Mouse (Mus musculus) urinary bladder, adult 18-20 months (tissue): ENCODE data around the gene Stat4.

Source experiments
- DNase-seq, 2 experiments: peaks; one replicate each; pipeline ENCODE4 v3.0.0; 2022; ENCODE audit warnings: low spot score in 2 of 2, mixed read lengths in 2 of 2

Gene Stat4

DNA sequence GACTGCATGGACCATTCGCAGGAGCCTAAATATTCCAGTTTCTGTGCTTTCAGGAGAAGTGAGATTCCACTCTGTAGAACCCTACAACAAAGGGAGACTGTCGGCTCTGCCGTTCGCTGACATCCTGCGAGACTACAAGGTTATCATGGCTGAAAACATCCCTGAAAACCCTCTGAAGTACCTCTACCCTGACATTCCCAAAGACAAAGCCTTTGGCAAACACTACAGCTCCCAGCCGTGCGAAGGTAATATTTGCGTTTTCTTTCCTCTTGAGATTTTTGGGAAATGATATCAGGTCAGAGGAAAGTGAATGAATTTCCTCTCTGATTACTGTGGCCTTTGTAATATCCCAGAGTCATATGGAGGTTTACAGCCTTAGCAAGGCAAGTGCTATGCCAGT is 115.8 kb downstream of the Stat4 start:
- DNase-seq = no peak

DNA sequence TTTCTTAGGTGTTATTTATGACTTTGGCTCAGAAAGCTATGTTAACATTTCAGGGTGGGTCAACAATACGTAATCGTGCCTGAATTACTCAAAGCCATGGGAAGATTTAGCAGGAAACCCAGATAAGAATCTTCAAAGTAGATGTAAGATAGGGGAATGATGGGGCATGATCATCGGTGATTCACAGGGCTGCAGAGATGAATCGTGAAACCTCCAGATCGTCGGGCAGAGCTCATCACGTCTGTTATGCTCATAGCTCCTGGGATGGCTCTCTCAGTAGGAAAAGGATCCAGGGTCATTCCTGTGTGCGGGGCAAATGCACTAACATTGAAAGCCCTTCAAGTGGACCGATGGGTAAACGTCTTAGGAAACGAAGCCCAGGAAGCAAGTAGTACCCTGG is 120.3 kb downstream of the Stat4 start:
- DNase-seq = no peak

DNA sequence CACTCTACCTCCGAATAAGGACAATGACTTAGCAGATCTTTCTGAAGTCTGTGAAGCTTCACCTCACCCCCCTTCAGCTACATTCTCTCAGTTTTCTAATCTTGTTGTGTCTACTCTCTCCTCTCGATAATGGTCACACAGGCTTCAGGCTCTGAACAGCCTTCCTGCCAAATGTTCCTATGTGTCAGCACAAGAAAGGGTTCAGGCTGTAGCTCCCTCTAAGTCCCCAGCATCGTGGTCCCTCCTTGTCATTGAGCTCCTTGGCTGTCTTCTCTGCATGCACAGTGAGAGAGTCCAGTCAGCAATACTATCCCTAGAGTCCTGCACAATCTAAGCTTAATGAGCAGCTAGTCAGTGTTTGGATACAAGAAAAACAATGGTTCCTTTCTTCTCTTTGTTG is 124.3 kb downstream of the Stat4 start:
- DNase-seq = no peak

GRCm38 (mm10) chr1:52112301-52112700 is 125.4 kb downstream of the Stat4 start:
- DNase-seq = no peak

DNA sequence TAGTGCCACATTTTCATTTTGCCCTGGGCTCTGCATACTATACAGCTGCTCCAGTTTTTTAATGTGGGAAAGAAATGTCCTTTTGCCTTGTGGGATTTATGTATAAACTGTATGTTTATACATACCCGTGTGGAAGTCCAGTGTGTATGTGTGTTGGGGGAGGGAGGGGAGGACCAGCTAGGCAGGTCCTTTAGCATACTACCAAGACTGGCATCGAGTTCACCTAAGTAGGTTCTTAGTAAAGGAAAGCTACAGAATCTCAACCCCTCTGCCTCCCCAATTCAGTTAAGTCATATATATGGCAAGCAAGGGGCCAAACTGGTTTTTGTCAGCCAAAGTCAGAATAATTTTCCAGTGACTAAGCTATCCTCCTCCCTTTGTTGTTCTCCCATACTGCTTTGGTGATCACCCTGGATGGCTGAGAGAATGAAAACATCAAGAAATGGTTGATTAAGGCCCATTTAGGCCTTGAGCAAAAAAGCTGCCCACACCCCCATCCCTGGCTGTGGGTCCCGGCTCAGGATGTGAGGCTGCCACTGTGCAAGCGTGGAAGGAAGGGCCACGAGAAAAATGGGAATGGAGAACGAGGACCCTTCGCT is 126.2 kb downstream of the Stat4 start:
- no peak for DNase-seq

DNA sequence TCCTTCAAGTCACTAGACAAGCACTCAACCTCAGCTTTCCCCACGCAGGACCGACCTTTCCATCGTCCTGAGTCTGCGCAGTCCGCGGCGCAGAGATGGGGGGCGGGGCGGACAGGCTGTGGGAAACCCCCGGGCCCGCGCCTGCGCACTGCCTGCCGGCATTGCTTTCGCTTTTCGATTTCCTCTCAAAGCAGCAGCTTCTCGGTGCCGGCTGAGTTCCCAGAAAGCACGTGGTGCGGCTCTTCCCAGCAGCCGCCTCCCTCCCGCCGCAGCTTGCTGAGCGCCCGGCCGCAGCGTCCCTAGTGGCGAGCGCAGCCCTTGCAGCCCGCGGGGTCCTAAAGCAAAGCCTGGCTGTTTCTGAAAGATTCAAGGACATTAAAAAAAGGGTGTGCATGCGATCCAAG is 126.7 kb downstream of the Stat4 start:
- peak; percentile 96 to 97 for DNase-seq

DNA sequence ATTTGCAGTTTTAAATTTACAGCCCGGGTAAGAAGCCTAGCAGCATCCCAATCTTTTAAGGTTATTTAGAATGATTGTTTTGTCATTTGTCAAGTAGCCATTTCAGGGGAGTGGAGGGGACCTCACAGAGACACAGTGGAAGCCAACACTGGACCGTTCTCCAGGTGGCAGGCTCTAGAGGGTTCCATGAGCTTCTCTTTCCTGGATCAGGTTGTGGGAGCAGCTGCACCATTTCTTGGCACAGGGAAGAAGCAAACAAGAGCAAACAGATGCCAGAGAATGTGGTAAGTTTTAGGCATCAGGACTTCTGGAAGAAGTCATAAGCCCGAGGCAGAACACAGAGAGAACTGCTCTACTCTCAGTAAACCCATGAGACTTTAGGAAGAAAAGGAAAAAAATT is 129.5 kb downstream of the Stat4 start:
- no peak for DNase-seq

DNA sequence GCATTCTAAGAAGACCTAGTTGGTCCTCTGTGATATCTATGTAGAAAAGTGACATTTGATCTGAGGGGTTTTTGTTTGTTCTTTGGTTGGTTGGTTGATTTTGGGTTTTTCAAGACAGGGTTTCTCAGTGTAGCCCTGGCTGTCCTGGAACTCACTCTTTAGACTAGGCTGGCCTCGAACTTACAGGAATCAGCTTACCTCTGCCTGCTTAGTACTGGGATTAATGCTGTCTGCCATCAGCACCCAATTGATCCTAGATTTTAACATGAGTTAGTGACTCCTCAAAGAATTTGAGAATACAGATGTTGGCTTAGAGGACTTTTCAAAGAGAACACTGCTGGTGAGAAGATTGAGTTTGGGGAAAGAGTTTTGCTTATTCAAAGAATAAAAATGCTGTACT is 130.8 kb downstream of the Stat4 start:
- no peak for DNase-seq

DNA sequence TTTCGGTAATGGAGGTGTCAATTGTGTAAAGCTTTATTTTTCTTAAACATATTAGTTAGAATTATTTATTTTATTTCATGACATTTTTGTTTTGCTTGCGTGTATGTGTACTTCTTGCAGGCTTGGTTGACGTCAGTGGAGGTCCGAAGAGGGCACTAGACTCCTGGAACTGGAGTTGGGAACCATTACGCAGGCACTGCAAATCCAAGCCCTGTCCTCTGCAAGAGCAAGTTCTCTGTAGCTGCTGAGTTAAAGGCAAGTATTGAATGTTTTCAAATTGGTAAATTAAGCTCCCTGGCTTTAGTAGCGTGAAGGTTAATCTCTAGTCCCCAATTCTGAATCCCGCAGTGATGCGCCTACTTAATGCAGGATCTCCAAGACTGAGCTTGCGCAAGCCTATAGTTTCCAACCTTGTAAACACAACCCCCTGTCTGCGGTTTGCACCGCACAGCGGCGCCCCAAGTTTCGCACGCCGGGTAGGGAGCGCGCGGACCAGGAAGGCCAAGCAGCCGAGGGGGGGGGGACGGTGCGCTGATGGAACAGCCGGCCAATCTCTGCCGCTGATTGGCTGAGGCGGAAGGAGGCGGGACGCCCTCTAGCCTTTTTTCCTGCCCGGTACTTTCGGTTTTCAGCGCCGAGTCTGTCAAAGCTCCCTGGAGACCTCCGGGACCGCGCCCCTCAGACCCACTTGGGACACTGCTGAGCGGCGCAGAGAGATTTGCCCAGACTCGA is 132.1 kb downstream of the Stat4 start, which contains the start of gene Stat1:
Gene Stat1 (plus strand): TSS at position 581 of the 732 bp plus-strand sequence.
- peak; percentile 69 to 74 for DNase-seq

GRCm38 (mm10) chr1:52119691-52120090 is 132.7 kb downstream of the Stat4 start:
- peak in 1 of 2 experiments; percentile 33 for DNase-seq

DNA sequence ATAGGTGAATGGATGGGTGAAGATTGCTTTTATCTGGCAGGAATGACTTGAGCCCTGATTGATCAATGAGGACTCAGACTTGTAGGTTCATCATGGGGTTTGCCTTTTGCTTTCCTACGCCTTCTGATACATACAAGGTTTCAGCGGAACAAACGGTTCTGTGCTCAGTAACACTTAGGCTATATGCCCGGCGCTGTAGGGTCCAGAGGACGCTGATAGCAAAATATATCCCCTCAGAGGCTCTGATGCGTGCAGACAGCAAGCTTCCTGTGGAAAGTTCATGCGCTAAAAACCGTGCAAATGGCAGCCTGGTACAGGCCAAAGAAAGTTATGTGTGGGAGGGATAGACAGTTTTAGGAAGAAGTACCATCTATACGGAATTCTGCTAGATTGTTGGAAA is 133.2 kb downstream of the Stat4 start:
- no peak for DNase-seq

GRCm38 (mm10) chr1:52121052-52121451 is 134.1 kb downstream of the Stat4 start:
- no peak for DNase-seq

DNA sequence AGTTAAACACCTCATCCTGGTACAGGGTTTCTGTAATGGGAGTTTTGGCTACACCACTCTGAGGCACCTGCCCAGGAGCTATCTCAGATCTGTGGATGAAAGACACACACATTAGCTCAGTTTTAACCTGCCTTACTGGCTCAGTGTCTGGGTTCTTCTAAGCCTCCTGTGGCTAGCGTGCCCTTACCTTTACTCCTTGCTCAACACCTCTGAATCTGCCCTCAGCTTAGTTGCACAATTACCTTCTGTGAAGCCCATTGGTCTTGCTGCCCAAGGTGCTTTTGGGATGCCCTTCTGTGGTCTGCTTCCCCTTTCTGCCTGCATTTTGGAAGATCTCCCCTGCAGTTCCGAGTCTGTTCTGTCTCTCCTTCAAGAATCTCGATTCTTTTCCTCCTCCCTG is 137.9 kb downstream of the Stat4 start:
- no peak for DNase-seq

- DNase-seq = no peak
These were observed 140.4 kb downstream of the Stat4 start for GRCm38 (mm10) chr1:52127350-52127749.

- DNase-seq = no peak
These were observed 142.8 kb downstream of the Stat4 start for GRCm38 (mm10) chr1:52129794-52130193.

- no peak for DNase-seq
These were observed 144.9 kb downstream of the Stat4 start for GRCm38 (mm10) chr1:52131787-52132377.

DNA sequence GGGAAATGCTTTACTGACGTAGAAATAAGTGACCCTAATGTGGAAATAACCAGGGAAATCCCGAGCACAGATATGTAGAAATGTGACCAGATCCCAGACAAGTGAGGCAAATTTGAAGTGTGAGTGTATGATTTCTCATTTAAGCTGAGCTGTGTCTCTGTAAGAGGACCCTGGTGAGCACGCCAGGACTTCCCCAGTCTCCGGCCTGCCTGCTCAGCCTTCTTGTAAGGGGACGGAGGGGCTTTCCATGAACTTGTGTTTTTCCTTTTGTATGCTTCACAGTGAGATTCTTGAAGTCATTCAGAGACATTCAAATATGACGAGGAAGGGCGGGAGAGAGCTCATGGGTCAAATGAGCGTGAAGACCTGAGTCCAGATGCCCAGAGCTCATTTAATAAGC is 146.3 kb downstream of the Stat4 start:
- no peak for DNase-seq

- DNase-seq = no peak
These were observed 150.3 kb downstream of the Stat4 start for GRCm38 (mm10) chr1:52137292-52137691.

DNA sequence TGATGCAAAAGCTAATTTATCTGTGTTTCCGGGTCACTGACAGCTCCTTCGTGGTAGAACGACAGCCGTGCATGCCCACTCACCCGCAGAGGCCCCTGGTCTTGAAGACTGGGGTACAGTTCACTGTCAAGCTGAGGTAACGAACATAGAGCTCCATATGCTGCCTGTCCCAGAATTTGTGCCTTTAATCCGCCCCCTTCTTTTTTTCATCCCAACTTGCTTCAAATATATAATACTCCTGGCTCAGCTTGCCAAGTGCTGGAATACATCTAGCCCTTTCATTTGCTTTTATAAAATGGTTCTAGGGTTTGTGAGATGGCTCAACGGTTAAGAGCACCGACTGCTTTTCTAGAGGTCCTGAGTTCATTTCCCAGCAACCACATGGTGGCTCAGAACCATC is 153.6 kb downstream of the Stat4 start:
- DNase-seq = no peak

DNA sequence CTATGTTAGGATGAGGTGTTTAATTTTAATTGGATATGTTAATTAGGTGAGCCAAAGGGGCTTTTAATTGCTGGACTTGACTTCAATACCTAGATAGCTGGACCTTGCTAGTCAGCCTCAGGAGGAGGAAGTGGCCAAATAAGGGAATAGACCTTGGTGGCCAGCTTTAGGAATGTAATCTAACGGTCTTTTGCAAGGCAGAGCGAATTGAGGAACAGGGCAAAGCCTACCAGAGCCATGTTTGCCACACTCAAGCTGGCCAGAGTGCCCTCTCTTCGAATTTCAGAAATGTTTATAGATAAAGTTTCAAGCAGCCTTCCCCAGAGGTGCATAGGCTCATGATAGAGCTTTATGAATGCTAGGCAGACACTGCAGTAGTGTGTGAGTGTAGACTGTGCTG is 154.5 kb downstream of the Stat4 start:
- DNase-seq = no peak

DNA sequence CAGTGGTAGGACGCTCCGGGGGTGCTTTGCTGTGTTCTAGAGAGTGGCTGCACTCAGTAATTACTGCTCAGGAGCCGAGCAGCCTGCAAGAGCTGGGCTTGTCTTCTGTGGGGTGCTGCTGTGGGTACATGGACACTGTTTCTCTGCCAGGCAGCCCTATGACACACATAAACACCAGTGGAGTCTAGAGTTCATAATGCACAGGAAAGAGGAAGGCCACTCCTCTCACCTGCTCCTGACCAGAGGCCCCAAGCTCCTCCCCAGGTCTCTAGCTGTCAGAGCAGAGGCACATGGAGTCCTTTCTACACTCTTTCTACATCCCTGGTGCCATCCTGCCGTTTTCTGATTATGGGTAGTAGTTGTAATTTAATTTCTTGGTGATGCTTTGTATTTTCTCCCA is 155.2 kb downstream of the Stat4 start:
- no peak for DNase-seq

DNA sequence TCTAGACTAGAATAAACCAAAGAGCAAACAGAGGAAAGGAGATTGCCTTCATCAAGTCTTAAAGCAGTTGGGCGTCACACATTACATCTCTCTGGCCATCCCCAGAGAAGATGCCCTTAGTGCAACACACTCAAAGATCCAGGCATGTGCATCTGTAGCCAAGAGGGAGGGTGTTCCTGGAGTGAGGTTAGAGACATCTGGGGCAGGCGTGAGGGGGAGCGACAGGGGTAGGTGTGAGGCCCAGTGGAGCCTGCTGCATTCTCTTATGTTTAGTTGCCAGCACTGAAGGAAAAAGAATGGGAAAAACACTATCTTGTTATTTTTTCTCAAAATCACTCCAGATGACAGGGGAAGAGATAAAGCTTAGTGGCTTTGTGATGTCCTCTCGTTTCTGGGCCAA is 156.2 kb downstream of the Stat4 start:
- no peak for DNase-seq

- no peak for DNase-seq
These were observed 156.7 kb downstream of the Stat4 start for GRCm38 (mm10) chr1:52143596-52144156.
